Mouse (Mus musculus) hindbrain, embryonic 13.5 days (tissue): ENCODE data around the gene Rfx5. TPM values are rescaled to one million over a fixed set of nuclear protein-coding genes. Genes with fewer than 3 reads are reported as not detected.
"Not testable (repeated sequence)": the region's sequence is repeated elsewhere in the genome, so short reads cannot be mapped to it uniquely, and the experiment has no call there.

Source experiments
- ATAC-seq: fragments of 200-750 bp; cut with Nextera tagmentation; 2 replicates; pipeline ENCODE4 v1.8.0; 2017; ENCODE audit warnings: moderate TSS enrichment; ENCODE audit not compliant: low FRiP score
- H3K27ac ChIP-seq: fragments of 300-500 bp; sonication (generic); 2 replicates; pipeline ENCODE4 v1.5.1; 2015; ENCODE audit warnings: inconsistent platforms, mild to moderate bottlenecking, moderate library complexity
- H3K27me3 ChIP-seq: fragments of 300-500 bp; sonication (generic); 2 replicates; pipeline ENCODE4 v1.6.1; 2015; ENCODE audit warnings: mild to moderate bottlenecking, inconsistent platforms
- H3K36me3 ChIP-seq: fragments of 300-500 bp; sonication (generic); 2 replicates; pipeline ENCODE4 v1.6.1; 2015; ENCODE audit warnings: mild to moderate bottlenecking, inconsistent platforms
- H3K4me1 ChIP-seq: fragments of 300-500 bp; sonication (generic); replicated peaks from 2 replicates; pipeline ENCODE4 v1.6.1; 2015; ENCODE audit warnings: inconsistent platforms
- H3K4me2 ChIP-seq: fragments of 300-500 bp; sonication (generic); 2 replicates; pipeline ENCODE4 v1.6.1; 2015; ENCODE audit warnings: inconsistent platforms, mild to moderate bottlenecking, moderate library complexity
- H3K4me3 ChIP-seq: fragments of 300-500 bp; sonication (generic); 2 replicates; pipeline ENCODE4 v1.5.1; 2015; ENCODE audit warnings: mild to moderate bottlenecking, inconsistent platforms
- H3K9ac ChIP-seq: fragments of 300-500 bp; sonication (generic); 2 replicates; pipeline ENCODE4 v1.6.1; 2015; ENCODE audit warnings: mild to moderate bottlenecking, inconsistent platforms
- H3K9me3 ChIP-seq: fragments of 300-500 bp; sonication (generic); 2 replicates; pipeline ENCODE4 v1.6.1; 2016; ENCODE audit warnings: inconsistent platforms
- WGBS: fragments of 180-500 bp; shearing (Covaris S2); methylation state at CpG from one replicate; pipeline ENCODE4 v1.1.7; 2015; 5-methylcytosine and 5-hydroxymethylcytosine counted together
- polyA plus RNA-seq: library from polyadenylated mRNA; unstranded; fragments of >200 nt; fragmentation: Nextera tagmentation; extraction: Ambion mirVana; gene quantifications from 2 replicates; pipeline ENCODE4 v1.2.1, GENCODE M21; 2015

The Rfx5 gene
- polyA plus RNA-seq, 1 experiment from 2014 or later: 5.4 TPM

GRCm38 (mm10) chr3:94928979-94929378 lies 24.9 kb upstream of the Rfx5 start:
- H3K36me3 ChIP-seq, H3K9ac ChIP-seq, H3K4me2 ChIP-seq, H3K27me3 ChIP-seq, H3K27ac ChIP-seq, H3K4me3 ChIP-seq, ATAC-seq, H3K9me3 ChIP-seq: not testable (repeated sequence)
- 87% methylated on average over 4 of the region's 4 CpGs for WGBS
- H3K4me1 ChIP-seq: peaks cover 12% of the 10 kb centered on the region

GRCm38 (mm10) chr3:94930386-94931266 lies 23.2 kb upstream of the Rfx5 start:
- H3K9me3 ChIP-seq, H3K4me2 ChIP-seq, H3K27ac ChIP-seq, H3K27me3 ChIP-seq, H3K36me3 ChIP-seq, ATAC-seq, H3K9ac ChIP-seq, H3K4me3 ChIP-seq: not testable (repeated sequence)
- peaks cover 12% of the 10 kb centered on the region for H3K4me1 ChIP-seq
- 54% methylated on average over 7 of the region's 7 CpGs for WGBS

GRCm38 (mm10) chr3:94931427-94932082 lies 22.3 kb upstream of the Rfx5 start:
- peaks cover 12% of the 10 kb centered on the region for H3K4me1 ChIP-seq
- not testable (repeated sequence) for H3K27me3 ChIP-seq, H3K9me3 ChIP-seq, H3K4me2 ChIP-seq, H3K36me3 ChIP-seq, ATAC-seq, H3K4me3 ChIP-seq, H3K9ac ChIP-seq, H3K27ac ChIP-seq
- WGBS: 84% methylated on average over 10 of the region's 10 CpGs

GRCm38 (mm10) chr3:94932279-94932678 lies 21.6 kb upstream of the Rfx5 start:
- H3K4me2 ChIP-seq, H3K36me3 ChIP-seq, ATAC-seq, H3K9me3 ChIP-seq, H3K9ac ChIP-seq, H3K4me3 ChIP-seq, H3K27me3 ChIP-seq: not testable (repeated sequence)
- H3K27ac ChIP-seq: peak overlapping the region; percentile 14; the same call in 1 of the 2 replicates
- 81% methylated on average over 2 of the region's 2 CpGs for whole genome bisulfite sequencing
- peaks cover 12% of the 10 kb centered on the region for H3K4me1 ChIP-seq

- no peaks in the 10 kb centered on the region for H3K36me3 ChIP-seq
- H3K4me1 ChIP-seq: peaks cover 12% of the 10 kb centered on the region
- 25% methylated on average over 16 of the region's 16 CpGs for whole genome bisulfite sequencing
- peak within 1 kb of the TSS; percentile 55; the same call in 1 of the 2 replicates for H3K9ac ChIP-seq
- H3K27ac ChIP-seq: peak within 1 kb of the TSS; percentile 60
- peak within 1 kb of the TSS; percentile 48 for H3K4me2 ChIP-seq
- H3K27me3 ChIP-seq: no peaks in the 10 kb centered on the region
- peak within 1 kb of the TSS; percentile 25; the same call in 1 of the 2 replicates for H3K4me3 ChIP-seq
- ATAC-seq: peak; percentile 84
- H3K9me3 ChIP-seq: no peaks in the 10 kb centered on the region
These were observed 20.9 kb upstream of the Rfx5 start, which contains the start of gene Selenbp1 for GRCm38 (mm10) chr3:94932809-94933564. Gene Selenbp1 (plus strand): TSS chr3:94933056.

GRCm38 (mm10) chr3:94933604-94934003 lies 20.3 kb upstream of the Rfx5 start:
- not testable (repeated sequence) for ATAC-seq, H3K36me3 ChIP-seq, H3K27ac ChIP-seq, H3K9me3 ChIP-seq, H3K9ac ChIP-seq, H3K27me3 ChIP-seq, H3K4me3 ChIP-seq, H3K4me2 ChIP-seq
- no CpG with 5 or more reads among the region's 2 CpGs for WGBS
- H3K4me1 ChIP-seq: peaks cover 12% of the 10 kb centered on the region

- H3K9me3 ChIP-seq, H3K27ac ChIP-seq, ATAC-seq, H3K27me3 ChIP-seq, H3K9ac ChIP-seq, H3K4me3 ChIP-seq, H3K36me3 ChIP-seq, H3K4me2 ChIP-seq: not testable (repeated sequence)
- WGBS: 92% methylated on average over 3 of the region's 3 CpGs
- H3K4me1 ChIP-seq: peaks cover 12% of the 10 kb centered on the region
These were observed 19.3 kb upstream of the Rfx5 start for GRCm38 (mm10) chr3:94934564-94934963.

GRCm38 (mm10) chr3:94935332-94935731 lies 18.5 kb upstream of the Rfx5 start:
- not testable (repeated sequence) for H3K27me3 ChIP-seq, H3K4me2 ChIP-seq, H3K27ac ChIP-seq, ATAC-seq, H3K36me3 ChIP-seq, H3K4me3 ChIP-seq, H3K9ac ChIP-seq, H3K9me3 ChIP-seq
- H3K4me1 ChIP-seq: peaks cover 12% of the 10 kb centered on the region
- WGBS: 88% methylated on average over 3 of the region's 3 CpGs

- H3K27ac ChIP-seq, H3K4me2 ChIP-seq, ATAC-seq, H3K9ac ChIP-seq, H3K4me3 ChIP-seq, H3K27me3 ChIP-seq, H3K9me3 ChIP-seq, H3K36me3 ChIP-seq: not testable (repeated sequence)
- H3K4me1 ChIP-seq: peaks cover 12% of the 10 kb centered on the region
- WGBS: 86% methylated on average over 5 of the region's 5 CpGs
These were observed 17.7 kb upstream of the Rfx5 start for GRCm38 (mm10) chr3:94936147-94936546.

- H3K9ac ChIP-seq, H3K9me3 ChIP-seq, ATAC-seq, H3K27ac ChIP-seq, H3K27me3 ChIP-seq, H3K4me3 ChIP-seq, H3K36me3 ChIP-seq, H3K4me2 ChIP-seq: not testable (repeated sequence)
- WGBS: 93% methylated on average over 7 of the region's 7 CpGs
- H3K4me1 ChIP-seq: peaks cover 11% of the 10 kb centered on the region
These were observed 16.7 kb upstream of the Rfx5 start for GRCm38 (mm10) chr3:94937194-94937593.

- H3K27ac ChIP-seq, H3K4me3 ChIP-seq, H3K9ac ChIP-seq, H3K4me1 ChIP-seq, H3K36me3 ChIP-seq, H3K27me3 ChIP-seq, ATAC-seq, H3K9me3 ChIP-seq, H3K4me2 ChIP-seq: not testable (repeated sequence)
- WGBS: 75% methylated on average over 9 of the region's 9 CpGs
These were observed 13.8 kb upstream of the Rfx5 start for GRCm38 (mm10) chr3:94940033-94940432.
